Mouse (Mus musculus): ENCODE results near the gene Zkscan7. TPM values are rescaled to one million over a fixed set of nuclear protein-coding genes. Genes with fewer than 3 reads are reported as not detected.

Zkscan7 gene
- polyA plus RNA-seq, 1 experiment from 2014 or later = 2.0 TPM

DNA sequence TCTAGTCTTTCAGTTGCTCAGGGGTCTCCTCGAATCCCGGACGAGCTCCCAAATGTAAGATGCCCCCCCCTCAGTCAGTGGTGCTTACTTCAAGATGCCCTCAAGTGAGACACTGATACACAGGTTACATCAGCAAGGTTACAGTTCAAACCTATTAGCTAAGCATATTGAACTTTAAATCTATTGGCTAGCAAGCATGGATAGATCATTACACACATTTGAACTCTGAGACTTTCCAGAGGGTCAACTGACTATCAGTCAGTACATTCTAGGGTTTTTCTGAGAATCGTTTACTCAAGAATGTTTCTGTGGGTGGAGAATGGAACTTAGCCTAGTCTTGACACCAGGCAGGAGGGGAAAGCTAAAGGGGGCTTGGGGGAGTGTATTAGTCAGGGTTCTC lies 12.9 kb upstream of the Zkscan7 start:
- Histone ChIP-seq H3K9ac (ENCODE audit: low read depth, low read length) (no peak overlapping the region), H3K27me3 (replicated peaks; ENCODE audit: control insufficient read depth, insufficient read depth, low read length) (no peaks in the 10 kb centered on the region), H3K9me3 (ENCODE audit: control insufficient read depth, low read length) (no peaks in the 10 kb centered on the region; the same call in 1 of the 2 replicates), H3K36me3 (ENCODE audit: control insufficient read depth, insufficient read depth, low read length) (no peaks in the 10 kb centered on the region), H3K4me1 (replicated peaks; ENCODE audit: control insufficient read depth, insufficient read depth, low read length) (no peaks in the 10 kb centered on the region), H3K27ac (ENCODE audit: low read depth, low read length) (no peak overlapping the region), H3K4me2 (no peak overlapping the region), H3K4me3 (ENCODE audit: low read depth, low read length) (no peak overlapping the region)
- DNase-seq (ENCODE audit: low spot score) (no peak), ATAC-seq (replicated peaks; ENCODE audit: low FRiP score) (no peak)
- WGBS = 79% methylated on average over 4 of the region's 4 CpGs

- H3K27ac ChIP-seq (ENCODE audit: low read depth, low read length) = no peak overlapping the region
- H3K27me3 ChIP-seq (replicated peaks; ENCODE audit: control insufficient read depth, insufficient read depth, low read length) = no peaks in the 10 kb centered on the region
- no peak overlapping the region for H3K4me3 ChIP-seq (ENCODE audit: low read depth, low read length)
- H3K4me2 ChIP-seq = no peak overlapping the region
- H3K4me1 ChIP-seq (replicated peaks; ENCODE audit: control insufficient read depth, insufficient read depth, low read length) = no peaks in the 10 kb centered on the region
- no peak for ATAC-seq (replicated peaks; ENCODE audit: low FRiP score)
- H3K36me3 ChIP-seq (ENCODE audit: control insufficient read depth, insufficient read depth, low read length) = no peaks in the 10 kb centered on the region
- WGBS = 58% methylated on average over 1 of the region's 1 CpGs
- H3K9ac ChIP-seq (ENCODE audit: low read depth, low read length) = no peak overlapping the region
- no peaks in the 10 kb centered on the region; the same call in 1 of the 2 replicates for H3K9me3 ChIP-seq (ENCODE audit: control insufficient read depth, low read length)
- DNase-seq (ENCODE audit: low spot score) = no peak
These were observed 10.8 kb upstream of the Zkscan7 start for GRCm38 (mm10) chr9:122874653-122875052.

GRCm38 (mm10) chr9:122875145-122875544 lies 10.3 kb upstream of the Zkscan7 start:
- DNase-seq (ENCODE audit: low spot score) = no peak
- Histone ChIP-seq H3K4me1 (replicated peaks; ENCODE audit: control insufficient read depth, insufficient read depth, low read length) (no peaks in the 10 kb centered on the region), H3K27ac (ENCODE audit: low read depth, low read length) (no peak overlapping the region), H3K9me3 (ENCODE audit: control insufficient read depth, low read length) (no peaks in the 10 kb centered on the region; the same call in 1 of the 2 replicates), H3K27me3 (replicated peaks; ENCODE audit: control insufficient read depth, insufficient read depth, low read length) (no peaks in the 10 kb centered on the region), H3K9ac (ENCODE audit: low read depth, low read length) (no peak overlapping the region), H3K4me3 (ENCODE audit: low read depth, low read length) (no peak overlapping the region), H3K4me2 (no peak overlapping the region), H3K36me3 (ENCODE audit: control insufficient read depth, insufficient read depth, low read length) (no peaks in the 10 kb centered on the region)
- ATAC-seq (replicated peaks; ENCODE audit: low FRiP score) = no peak
- 83% methylated on average over 2 of the region's 2 CpGs for WGBS

DNA sequence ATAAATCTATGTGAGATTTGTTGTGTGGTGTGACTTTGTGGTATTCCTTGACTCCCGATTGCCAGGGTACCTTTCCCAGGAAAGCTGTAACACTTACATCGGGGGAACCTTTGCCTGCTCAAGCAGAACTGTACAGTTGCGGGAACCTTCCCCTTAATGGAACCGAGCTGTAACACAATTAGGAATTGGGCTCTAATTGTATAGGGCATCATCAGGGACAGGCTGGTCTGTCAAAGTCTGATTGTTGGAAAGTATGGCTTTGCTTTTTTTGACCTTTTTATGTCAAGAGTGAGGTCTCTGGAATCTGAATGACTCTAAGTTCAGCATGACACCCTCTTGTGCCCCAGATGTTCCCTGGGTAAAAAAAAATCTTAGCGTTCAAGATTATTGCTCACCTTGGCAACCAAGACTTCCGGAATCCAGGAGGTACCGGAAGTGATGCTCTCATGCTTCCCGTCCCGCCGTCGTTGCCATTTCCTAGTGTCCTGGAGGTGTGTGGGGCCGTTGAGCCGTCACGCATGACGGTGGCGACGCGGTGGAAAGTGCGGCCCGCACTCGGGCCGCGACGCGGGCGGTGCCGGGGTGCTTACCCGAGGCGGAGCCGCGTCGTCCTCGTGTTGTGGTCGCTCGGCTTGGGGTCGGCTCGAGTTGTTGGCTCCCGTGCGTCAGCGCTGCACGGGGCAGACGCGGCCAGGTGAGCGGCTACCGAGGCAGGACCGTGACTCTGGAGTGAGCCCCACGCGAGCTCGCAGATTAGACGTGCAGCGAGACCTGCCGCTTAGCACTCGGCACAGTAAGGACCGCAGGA lies 1.1 kb downstream of the Zkscan7 start:
- H3K36me3 ChIP-seq (ENCODE audit: control insufficient read depth, insufficient read depth, low read length) = no peaks in the 10 kb centered on the region
- peak overlapping the region; percentile 65 for H3K4me3 ChIP-seq (ENCODE audit: low read depth, low read length)
- H3K4me1 ChIP-seq (replicated peaks; ENCODE audit: control insufficient read depth, insufficient read depth, low read length) = no peaks in the 10 kb centered on the region
- DNase-seq (ENCODE audit: low spot score) (peak; percentile 51), ATAC-seq (replicated peaks; ENCODE audit: low FRiP score) (peak; percentile 70)
- no peak overlapping the region for H3K27ac ChIP-seq (ENCODE audit: low read depth, low read length)
- WGBS = 6% methylated on average over 54 of the region's 54 CpGs
- H3K9me3 ChIP-seq (ENCODE audit: control insufficient read depth, low read length) = no peaks in the 10 kb centered on the region
- H3K9ac ChIP-seq (ENCODE audit: low read depth, low read length) = peak overlapping the region; percentile 79
- peak overlapping the region; percentile 91 for H3K4me2 ChIP-seq
- H3K27me3 ChIP-seq (replicated peaks; ENCODE audit: control insufficient read depth, insufficient read depth, low read length) = no peaks in the 10 kb centered on the region

DNA sequence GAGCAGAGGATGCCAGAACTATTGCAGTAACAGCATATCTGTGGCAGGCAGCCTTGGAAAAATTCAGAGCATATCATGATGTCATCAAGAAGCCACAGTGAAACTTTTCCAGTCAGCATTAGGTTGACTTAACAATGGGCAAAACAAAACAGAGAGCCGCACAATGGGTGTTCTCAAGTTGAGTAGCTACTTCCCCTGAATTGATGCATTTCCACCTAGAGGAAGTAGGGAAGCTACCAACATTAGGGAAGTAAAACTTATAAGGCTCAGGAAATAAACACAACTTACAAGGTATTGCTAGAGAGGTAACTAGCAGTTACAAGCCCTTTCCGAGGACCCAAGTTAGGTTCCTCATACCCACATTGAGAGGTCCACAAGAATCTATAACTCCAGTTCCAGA lies 15.6 kb downstream of the Zkscan7 start:
- Histone ChIP-seq H3K4me1 (replicated peaks; ENCODE audit: control insufficient read depth, insufficient read depth, low read length) (no peaks in the 10 kb centered on the region), H3K27me3 (replicated peaks; ENCODE audit: control insufficient read depth, insufficient read depth, low read length) (no peaks in the 10 kb centered on the region), H3K27ac (ENCODE audit: low read depth, low read length) (no peak overlapping the region), H3K4me2 (no peak overlapping the region), H3K9ac (ENCODE audit: low read depth, low read length) (no peak overlapping the region), H3K36me3 (ENCODE audit: control insufficient read depth, insufficient read depth, low read length) (no peaks in the 10 kb centered on the region), H3K4me3 (ENCODE audit: low read depth, low read length) (no peak overlapping the region), H3K9me3 (ENCODE audit: control insufficient read depth, low read length) (peaks cover under 1% of the 10 kb centered on the region; the same call in 1 of the 2 replicates)
- DNase-seq (ENCODE audit: low spot score) (no peak), ATAC-seq (replicated peaks; ENCODE audit: low FRiP score) (no peak)
- WGBS = 86% methylated on average over 2 of the region's 2 CpGs

- peak; percentile 45; the same call in 1 of the 2 replicates for ATAC-seq (replicated peaks; ENCODE audit: low FRiP score)
- no peaks in the 10 kb centered on the region for H3K27me3 ChIP-seq (replicated peaks; ENCODE audit: control insufficient read depth, insufficient read depth, low read length)
- peak overlapping the region; percentile 64 for H3K4me2 ChIP-seq
- no peaks in the 10 kb centered on the region for H3K4me1 ChIP-seq (replicated peaks; ENCODE audit: control insufficient read depth, insufficient read depth, low read length)
- peak overlapping the region; percentile 58 for H3K9ac ChIP-seq (ENCODE audit: low read depth, low read length)
- no peak overlapping the region for H3K27ac ChIP-seq (ENCODE audit: low read depth, low read length)
- no peaks in the 10 kb centered on the region for H3K36me3 ChIP-seq (ENCODE audit: control insufficient read depth, insufficient read depth, low read length)
- no peaks in the 10 kb centered on the region for H3K9me3 ChIP-seq (ENCODE audit: control insufficient read depth, low read length)
- 19% methylated on average over 32 of the region's 32 CpGs for WGBS
- H3K4me3 ChIP-seq (ENCODE audit: low read depth, low read length) = peak overlapping the region; percentile 48
- DNase-seq (ENCODE audit: low spot score) = peak; percentile 52
These were observed 17.4 kb downstream of the Zkscan7 start for GRCm38 (mm10) chr9:122902717-122903535.

- peaks cover 4% of the 10 kb centered on the region; the same call in 1 of the 2 replicates for H3K27me3 ChIP-seq (replicated peaks; ENCODE audit: control insufficient read depth, insufficient read depth, low read length)
These were observed 37.0 kb downstream of the Zkscan7 start for GRCm38 (mm10) chr9:122922436-122922835.

DNA sequence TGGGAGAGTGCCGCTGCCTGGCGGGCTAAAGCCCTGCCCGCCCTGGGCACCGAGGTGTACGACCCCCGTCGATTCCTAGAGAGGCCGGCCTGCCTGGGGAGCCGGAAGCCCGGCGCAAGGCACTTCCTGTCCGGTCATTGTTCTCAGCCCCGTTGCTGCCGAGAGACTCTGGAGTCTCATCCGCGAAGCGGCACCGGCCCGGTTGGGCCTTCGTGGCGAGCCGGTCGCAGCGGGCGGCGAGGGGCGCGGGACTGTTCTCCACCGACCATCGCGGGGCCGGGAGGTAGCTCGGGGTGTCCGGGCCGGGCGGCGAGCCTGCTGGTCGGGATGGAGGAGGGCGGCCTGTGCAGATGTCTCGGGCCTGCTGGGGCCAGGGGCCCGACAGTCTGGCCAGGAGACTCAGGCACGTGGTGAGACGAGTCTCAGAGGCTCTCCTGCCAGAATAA lies 37.5 kb downstream of the Zkscan7 start, which contains the start of gene Zfp105:
Zfp105 (plus strand) TSS at position 137 of the 446 bp plus-strand sequence.
- Histone ChIP-seq H3K36me3 (ENCODE audit: control insufficient read depth, insufficient read depth, low read length) (peaks cover 23% of the 10 kb centered on the region), H3K9me3 (ENCODE audit: control insufficient read depth, low read length) (no peaks in the 10 kb centered on the region), H3K4me1 (replicated peaks; ENCODE audit: control insufficient read depth, insufficient read depth, low read length) (no peaks in the 10 kb centered on the region), H3K9ac (ENCODE audit: low read depth, low read length) (peak within 1 kb of the TSS; percentile 78), H3K27me3 (replicated peaks; ENCODE audit: control insufficient read depth, insufficient read depth, low read length) (peaks cover 4% of the 10 kb centered on the region; the same call in 1 of the 2 replicates), H3K27ac (ENCODE audit: low read depth, low read length) (no peak within 1 kb of the TSS), H3K4me3 (ENCODE audit: low read depth, low read length) (peak within 1 kb of the TSS; percentile 67), H3K4me2 (peak within 1 kb of the TSS; percentile 75)
- under 1% methylated on average over 43 of the region's 43 CpGs for WGBS
- ATAC-seq (replicated peaks; ENCODE audit: low FRiP score) (peak; percentile 89), DNase-seq (ENCODE audit: low spot score) (peak; percentile 86)

More at GRCm38 (mm10) chr9:122922436-122922835, 37.0 kb downstream of the Zkscan7 start:
- peak overlapping the region; percentile 75 for H3K4me2 ChIP-seq
- no peak overlapping the region for H3K27ac ChIP-seq (ENCODE audit: low read depth, low read length)
- H3K9me3 ChIP-seq (ENCODE audit: control insufficient read depth, low read length) = no peaks in the 10 kb centered on the region
- peaks cover 19% of the 10 kb centered on the region for H3K36me3 ChIP-seq (ENCODE audit: control insufficient read depth, insufficient read depth, low read length)
- 26% methylated on average over 3 of the region's 3 CpGs for WGBS
- H3K9ac ChIP-seq (ENCODE audit: low read depth, low read length) = no peak overlapping the region
- no peak for ATAC-seq (replicated peaks; ENCODE audit: low FRiP score)
- H3K4me1 ChIP-seq (replicated peaks; ENCODE audit: control insufficient read depth, insufficient read depth, low read length) = no peaks in the 10 kb centered on the region
- no peak for DNase-seq (ENCODE audit: low spot score)
- H3K4me3 ChIP-seq (ENCODE audit: low read depth, low read length) = peak overlapping the region; percentile 67; the same call in 1 of the 2 replicates

Measured in liver, embryonic 11.5 days (tissue).